Mouse (Mus musculus) urinary bladder, postnatal 4 days (tissue): Measurements from ENCODE around the gene Slc25a33.

Experiments
- DNase-seq, 2 experiments: peaks; one replicate each; pipeline ENCODE4 v3.0.0; 2021 to 2022; ENCODE audit warnings: low spot score in 2 of 2

Gene Slc25a33

GRCm38 (mm10) chr4:149774094-149774470, at the start of gene Slc25a33:
Slc25a33 (minus strand) TSS chr4:149774277.
- DNase-seq = peak; percentile 95 to 97

GRCm38 (mm10) chr4:149822586-149823196, 48.6 kb upstream of the Slc25a33 start:
- DNase-seq = no peak

- peak; percentile 64 to 79 for DNase-seq
Observed at GRCm38 (mm10) chr4:149822126-149822525, 48.0 kb upstream of the Slc25a33 start.

GRCm38 (mm10) chr4:149820569-149820968, 46.5 kb upstream of the Slc25a33 start:
- DNase-seq = peak; percentile 77 to 78

GRCm38 (mm10) chr4:149819195-149819594, 45.1 kb upstream of the Slc25a33 start:
- DNase-seq = no peak

DNA sequence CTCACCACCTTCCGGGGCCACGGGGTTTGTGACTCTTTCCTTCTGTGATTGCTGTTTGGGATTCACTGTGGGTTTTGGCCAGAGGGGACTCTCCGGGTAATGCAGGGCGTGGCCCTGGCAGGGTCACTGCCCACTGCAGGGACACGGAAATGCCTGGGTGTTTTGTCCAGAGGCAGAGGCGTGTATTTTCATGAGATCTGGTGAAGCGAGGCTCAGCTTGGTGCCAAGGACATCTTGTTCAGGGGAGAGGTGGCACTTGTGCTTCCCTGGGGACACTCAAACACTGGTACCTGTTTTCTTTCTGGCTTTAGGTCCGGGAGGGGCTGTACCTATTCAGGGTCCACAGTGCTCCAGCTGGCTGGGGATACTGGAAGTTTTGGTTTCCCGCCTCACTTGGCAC, 42.5 kb upstream of the Slc25a33 start:
- no peak for DNase-seq

GRCm38 (mm10) chr4:149815586-149815985, 41.5 kb upstream of the Slc25a33 start:
- DNase-seq = no peak

- DNase-seq = no peak
Observed at GRCm38 (mm10) chr4:149813409-149814184, 39.5 kb upstream of the Slc25a33 start.

GRCm38 (mm10) chr4:149810372-149810771, 36.3 kb upstream of the Slc25a33 start:
- DNase-seq = peak; percentile 60 to 91

DNA sequence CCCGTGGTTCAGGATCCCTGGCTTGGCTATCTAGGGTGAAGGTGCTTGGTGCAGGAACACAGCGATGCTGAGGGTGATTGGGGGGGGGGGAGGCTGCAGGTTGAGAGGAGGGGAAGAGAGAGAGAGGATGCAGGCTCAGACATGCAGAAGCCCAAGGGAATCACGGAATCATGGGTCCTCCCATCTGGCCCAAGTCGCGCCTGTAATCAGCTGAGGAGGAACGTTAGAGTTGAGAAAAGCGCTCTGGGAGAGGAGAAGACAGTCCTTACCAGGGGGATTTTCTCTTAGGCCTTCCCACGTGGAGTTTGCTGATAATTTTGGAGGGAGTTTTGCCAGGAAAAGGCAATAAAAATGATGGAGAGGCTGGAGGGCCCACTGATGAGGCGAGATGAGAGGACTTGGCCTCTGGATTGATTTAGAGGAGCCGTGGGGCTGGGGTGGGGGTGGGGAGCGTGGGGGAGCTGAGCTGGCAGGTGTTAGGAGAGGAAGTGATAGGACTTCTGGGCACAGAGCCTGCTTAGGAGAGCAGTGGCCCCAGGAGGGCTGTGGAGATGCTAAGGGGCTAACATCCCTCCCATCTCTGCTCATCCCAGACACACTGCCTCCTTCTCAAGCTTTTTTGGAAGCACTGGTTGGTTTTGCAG, 34.6 kb upstream of the Slc25a33 start:
- no peak for DNase-seq

- DNase-seq = no peak
Observed at GRCm38 (mm10) chr4:149808060-149808567, 34.0 kb upstream of the Slc25a33 start.

DNA sequence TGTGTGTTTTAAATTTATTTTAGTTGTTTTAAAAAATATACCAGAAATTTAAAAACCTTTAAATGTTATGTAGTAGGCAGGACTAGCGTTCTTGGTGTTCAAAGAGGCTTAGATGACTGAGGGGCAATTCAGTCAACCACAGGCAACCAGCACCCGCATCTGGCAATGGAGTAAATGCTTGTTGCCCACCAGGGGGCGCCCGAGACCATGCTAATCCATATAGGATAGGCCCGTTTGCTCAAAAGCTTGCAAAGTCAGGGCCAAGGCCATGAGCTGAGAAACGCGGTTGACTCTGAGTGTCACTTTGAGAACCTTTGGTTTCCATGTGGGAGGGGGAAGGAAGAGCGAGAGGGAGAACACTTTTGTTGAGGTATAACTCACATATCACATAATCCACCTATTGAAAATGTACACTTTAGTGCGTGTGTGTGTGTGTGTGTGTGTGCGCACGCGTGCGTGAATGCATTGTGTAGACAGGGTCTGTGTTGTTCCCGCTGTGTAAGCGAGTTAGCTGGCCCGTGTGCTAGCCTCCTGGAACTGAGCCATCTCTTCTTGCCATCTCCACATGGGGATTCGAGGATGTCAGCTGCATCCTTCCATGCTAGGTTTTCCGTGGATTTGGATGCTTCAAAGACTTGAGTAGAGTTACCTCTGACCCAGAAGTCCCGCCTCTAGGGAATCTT, 32.8 kb upstream of the Slc25a33 start:
- DNase-seq = peak; percentile 74 to 94

DNA sequence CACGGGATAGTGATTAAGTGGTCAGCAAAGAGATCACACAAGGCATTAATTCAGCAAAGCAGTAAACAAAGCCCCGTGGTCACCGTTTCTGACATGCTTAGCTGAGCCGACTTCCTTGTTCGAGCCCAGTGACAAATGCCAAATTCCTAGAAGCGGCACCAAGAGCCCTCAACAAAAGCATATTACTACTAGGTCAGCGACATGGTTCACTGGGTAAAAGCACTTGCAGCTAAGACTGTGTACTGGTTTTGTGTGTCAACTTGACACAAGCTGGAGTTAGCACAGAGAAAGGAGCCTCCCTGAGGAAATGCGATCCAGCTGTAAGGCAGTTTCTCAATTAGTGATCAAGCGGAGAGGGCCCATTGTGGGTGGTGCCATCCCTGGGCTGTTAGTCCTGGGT, 28.2 kb upstream of the Slc25a33 start:
- DNase-seq = no peak

- no peak for DNase-seq
Observed at GRCm38 (mm10) chr4:149800576-149800975, 26.5 kb upstream of the Slc25a33 start.

DNA sequence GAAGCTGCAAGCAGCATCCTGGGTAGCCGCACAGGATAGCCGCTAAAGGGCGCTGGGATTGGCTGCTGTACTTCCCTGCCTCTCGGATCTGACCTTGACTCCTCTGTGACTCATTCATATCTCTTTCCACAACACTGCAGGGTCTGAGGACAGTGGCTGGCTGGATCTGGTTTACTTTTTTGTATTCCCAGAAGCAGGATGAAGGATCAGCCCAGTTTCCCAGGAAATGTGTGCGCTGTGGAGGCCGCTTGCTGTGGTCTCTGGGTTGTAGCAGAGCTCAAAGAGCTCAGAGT, 26.0 kb upstream of the Slc25a33 start:
- DNase-seq = no peak

- DNase-seq = no peak
Observed at GRCm38 (mm10) chr4:149799346-149800171, 25.5 kb upstream of the Slc25a33 start.

GRCm38 (mm10) chr4:149798684-149799309, 24.7 kb upstream of the Slc25a33 start:
- DNase-seq = no peak

- DNase-seq = no peak
Observed at GRCm38 (mm10) chr4:149798116-149798515, 24.0 kb upstream of the Slc25a33 start.

DNA sequence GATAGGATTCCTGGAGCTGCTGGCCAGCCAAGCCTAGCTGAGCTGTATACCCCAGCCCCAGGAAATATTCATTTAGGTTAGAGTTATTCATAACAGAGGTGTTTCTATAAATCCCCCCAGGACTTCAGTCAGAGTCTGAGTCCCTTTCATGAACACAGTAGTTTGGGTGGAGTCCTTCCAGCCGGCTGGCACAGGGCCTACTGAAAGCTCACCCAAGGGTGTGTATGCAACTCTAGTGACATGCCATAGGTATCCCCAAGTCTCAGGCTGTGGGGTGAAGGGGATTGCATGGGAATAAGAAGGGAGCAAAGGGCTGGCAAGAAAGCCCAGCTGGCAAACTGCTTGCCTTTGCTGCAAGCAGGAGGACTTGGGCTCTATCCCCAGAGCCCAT, 23.1 kb upstream of the Slc25a33 start:
- DNase-seq = no peak

- no peak for DNase-seq
Observed at GRCm38 (mm10) chr4:149796567-149797219, 22.6 kb upstream of the Slc25a33 start.
